Mouse (Mus musculus): ENCODE data around the gene Gm28035. TPM values are rescaled to one million over a fixed set of nuclear protein-coding genes. Genes with fewer than 3 reads are reported as not detected.

Gene Gm28035
- polyA plus RNA-seq, 1 experiment from 2014 or later = 0.20 TPM

DNA sequence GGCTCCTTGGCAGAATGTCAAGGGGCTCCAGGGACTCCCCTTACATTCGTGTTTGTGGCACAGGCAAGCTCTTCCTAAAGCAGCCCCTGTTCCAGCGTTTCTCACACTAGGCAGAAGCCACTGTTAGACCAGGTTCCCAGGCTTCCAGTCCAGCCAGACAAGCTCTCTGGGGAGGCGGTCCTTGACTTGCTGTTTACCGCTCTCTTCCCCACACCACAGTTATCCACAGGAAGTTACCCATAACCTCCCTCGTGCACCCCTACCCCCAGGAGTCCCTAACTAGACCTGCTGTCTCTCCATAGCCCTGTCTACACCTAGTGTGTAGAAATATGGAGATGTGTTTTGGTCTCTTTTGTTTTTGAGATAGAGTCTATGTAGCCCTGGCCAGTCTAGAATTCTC is 13.4 kb downstream of the Gm28035 start:
- ATAC-seq (replicated peaks; ENCODE audit: low FRiP score) (no peak), DNase-seq (ENCODE audit: low spot score) (no peak)
- no peak overlapping the region for H3K4me2 ChIP-seq (ENCODE audit: low read depth, low read length, severe bottlenecking)
- H3K9me3 ChIP-seq (ENCODE audit: control insufficient read depth, low read length) = no peaks in the 10 kb centered on the region
- peaks cover 18% of the 10 kb centered on the region for H3K36me3 ChIP-seq (ENCODE audit: control insufficient read depth, insufficient read depth, low read length)
- H3K27ac ChIP-seq (ENCODE audit: low read depth, low read length) = no peak overlapping the region
- H3K4me3 ChIP-seq (ENCODE audit: low read depth, low read length) = no peak overlapping the region
- H3K4me1 ChIP-seq (replicated peaks; ENCODE audit: control insufficient read depth, insufficient read depth, low read length) = no peaks in the 10 kb centered on the region
- WGBS = 86% methylated on average over 5 of the region's 5 CpGs
- no peaks in the 10 kb centered on the region for H3K27me3 ChIP-seq (ENCODE audit: control insufficient read depth, insufficient read depth, low read length)
- H3K9ac ChIP-seq (ENCODE audit: low read length) = no peak overlapping the region

DNA sequence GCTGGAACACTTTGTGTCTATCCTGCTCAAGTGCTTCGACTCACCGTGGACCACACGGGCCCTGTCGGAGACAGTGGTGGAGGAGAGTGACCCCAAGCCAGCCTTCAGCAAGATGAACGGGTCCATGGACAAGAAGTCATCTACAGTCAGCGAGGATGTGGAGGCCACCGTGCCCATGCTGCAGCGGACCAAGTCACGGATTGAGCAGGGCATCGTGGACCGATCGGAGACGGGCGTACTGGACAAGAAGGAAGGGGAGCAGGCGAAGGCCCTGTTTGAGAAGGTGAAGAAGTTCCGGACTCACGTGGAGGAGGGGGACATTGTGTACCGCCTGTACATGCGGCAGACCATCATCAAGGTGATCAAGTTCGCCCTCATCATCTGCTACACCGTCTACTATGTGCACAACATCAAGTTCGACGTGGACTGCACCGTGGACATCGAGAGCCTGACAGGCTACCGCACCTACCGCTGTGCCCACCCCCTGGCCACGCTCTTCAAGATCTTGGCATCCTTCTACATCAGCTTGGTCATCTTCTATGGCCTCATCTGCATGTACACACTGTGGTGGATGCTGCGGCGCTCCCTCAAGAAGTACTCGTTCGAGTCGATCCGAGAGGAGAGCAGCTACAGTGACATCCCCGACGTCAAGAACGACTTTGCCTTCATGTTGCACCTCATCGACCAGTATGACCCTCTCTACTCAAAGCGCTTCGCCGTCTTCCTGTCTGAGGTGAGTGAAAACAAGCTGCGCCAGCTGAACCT is 15.4 kb downstream of the Gm28035 start:
- Histone ChIP-seq H3K4me2 (ENCODE audit: low read depth, low read length, severe bottlenecking) (no peak overlapping the region), H3K9me3 (ENCODE audit: control insufficient read depth, low read length) (no peaks in the 10 kb centered on the region), H3K4me3 (ENCODE audit: low read depth, low read length) (no peak overlapping the region), H3K4me1 (replicated peaks; ENCODE audit: control insufficient read depth, insufficient read depth, low read length) (no peaks in the 10 kb centered on the region), H3K9ac (ENCODE audit: low read length) (no peak overlapping the region), H3K36me3 (ENCODE audit: control insufficient read depth, insufficient read depth, low read length) (peaks cover 18% of the 10 kb centered on the region), H3K27me3 (ENCODE audit: control insufficient read depth, insufficient read depth, low read length) (no peaks in the 10 kb centered on the region), H3K27ac (ENCODE audit: low read depth, low read length) (no peak overlapping the region)
- ATAC-seq (replicated peaks; ENCODE audit: low FRiP score) (no peak), DNase-seq (ENCODE audit: low spot score) (no peak)
- WGBS = 97% methylated on average over 42 of the region's 42 CpGs

DNA sequence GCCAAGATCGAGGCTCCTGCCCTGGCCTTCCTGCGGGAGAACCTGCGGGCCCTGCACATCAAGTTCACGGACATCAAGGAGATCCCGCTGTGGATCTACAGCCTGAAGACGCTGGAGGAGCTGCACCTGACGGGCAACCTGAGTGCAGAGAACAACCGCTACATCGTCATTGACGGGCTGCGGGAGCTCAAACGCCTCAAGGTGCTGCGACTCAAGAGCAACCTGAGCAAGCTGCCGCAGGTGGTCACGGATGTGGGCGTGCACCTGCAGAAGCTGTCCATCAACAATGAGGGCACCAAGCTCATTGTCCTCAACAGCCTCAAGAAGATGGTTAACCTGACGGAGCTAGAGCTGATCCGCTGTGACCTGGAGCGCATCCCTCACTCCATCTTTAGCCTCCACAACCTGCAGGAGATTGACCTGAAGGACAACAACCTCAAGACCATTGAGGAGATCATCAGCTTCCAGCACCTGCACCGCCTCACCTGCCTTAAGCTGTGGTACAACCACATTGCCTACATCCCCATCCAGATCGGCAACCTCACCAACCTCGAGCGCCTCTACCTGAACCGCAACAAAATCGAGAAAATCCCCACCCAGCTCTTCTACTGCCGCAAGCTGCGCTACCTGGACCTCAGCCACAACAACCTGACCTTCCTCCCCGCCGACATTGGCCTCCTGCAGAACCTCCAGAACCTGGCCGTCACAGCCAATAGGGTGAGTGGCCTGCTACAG is 16.4 kb downstream of the Gm28035 start:
- 96% methylated on average over 30 of the region's 30 CpGs for WGBS
- no peak overlapping the region for H3K9ac ChIP-seq (ENCODE audit: low read length)
- DNase-seq (ENCODE audit: low spot score) (no peak), ATAC-seq (replicated peaks; ENCODE audit: low FRiP score) (no peak)
- H3K36me3 ChIP-seq (ENCODE audit: control insufficient read depth, insufficient read depth, low read length) = peaks cover 19% of the 10 kb centered on the region
- no peaks in the 10 kb centered on the region for H3K9me3 ChIP-seq (ENCODE audit: control insufficient read depth, low read length)
- no peak overlapping the region for H3K4me2 ChIP-seq (ENCODE audit: low read depth, low read length, severe bottlenecking)
- no peak overlapping the region for H3K4me3 ChIP-seq (ENCODE audit: low read depth, low read length)
- no peaks in the 10 kb centered on the region for H3K27me3 ChIP-seq (ENCODE audit: control insufficient read depth, insufficient read depth, low read length)
- H3K4me1 ChIP-seq (replicated peaks; ENCODE audit: control insufficient read depth, insufficient read depth, low read length) = no peaks in the 10 kb centered on the region
- no peak overlapping the region for H3K27ac ChIP-seq (ENCODE audit: low read depth, low read length)

DNA sequence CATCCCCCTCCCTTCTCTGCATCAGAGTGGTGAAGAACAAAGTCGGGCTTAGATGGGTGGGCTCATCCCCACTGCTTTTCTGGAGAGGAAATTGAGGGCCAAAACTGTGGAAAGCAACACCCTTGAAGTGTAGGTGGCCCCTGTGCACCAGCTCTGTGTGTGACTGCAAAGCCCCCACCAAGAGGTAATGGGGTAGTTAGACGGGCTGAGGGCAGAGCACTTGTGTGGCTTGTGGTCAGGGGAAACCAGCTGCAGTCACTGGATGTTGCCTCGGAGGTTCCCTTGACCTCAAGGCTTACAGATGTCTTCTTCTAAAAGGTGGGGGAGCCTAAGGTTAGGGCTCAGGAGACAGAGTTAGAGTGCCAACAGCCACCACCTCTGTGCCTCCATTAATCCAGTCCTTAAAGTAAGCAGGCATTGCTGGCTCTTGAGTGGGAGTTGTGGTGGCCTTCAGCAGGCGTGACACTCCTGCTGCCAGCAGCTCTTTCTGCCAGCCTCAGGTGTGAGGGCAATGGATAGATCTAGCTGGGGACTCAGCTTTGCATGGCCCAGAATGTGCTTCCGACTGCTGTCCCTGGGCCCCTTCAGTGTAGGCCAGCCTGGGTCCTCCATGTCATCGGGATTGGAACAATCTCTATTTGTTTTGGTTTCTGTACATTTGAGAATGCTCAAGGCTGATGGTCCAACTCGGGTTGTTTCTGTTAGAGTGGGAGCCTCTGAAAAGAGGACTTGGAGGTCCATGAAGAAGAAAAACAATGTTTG is 17.5 kb downstream of the Gm28035 start:
- Histone ChIP-seq H3K4me2 (ENCODE audit: low read depth, low read length, severe bottlenecking) (no peak overlapping the region), H3K4me1 (replicated peaks; ENCODE audit: control insufficient read depth, insufficient read depth, low read length) (no peaks in the 10 kb centered on the region), H3K27ac (ENCODE audit: low read depth, low read length) (no peak overlapping the region), H3K27me3 (ENCODE audit: control insufficient read depth, insufficient read depth, low read length) (no peaks in the 10 kb centered on the region), H3K9me3 (ENCODE audit: control insufficient read depth, low read length) (no peaks in the 10 kb centered on the region), H3K4me3 (ENCODE audit: low read depth, low read length) (no peak overlapping the region), H3K9ac (ENCODE audit: low read length) (no peak overlapping the region), H3K36me3 (ENCODE audit: control insufficient read depth, insufficient read depth, low read length) (peaks cover 24% of the 10 kb centered on the region)
- no peak for DNase-seq (ENCODE audit: low spot score)
- ATAC-seq (replicated peaks; ENCODE audit: low FRiP score) = no peak
- WGBS = 88% methylated on average over 7 of the region's 7 CpGs

DNA sequence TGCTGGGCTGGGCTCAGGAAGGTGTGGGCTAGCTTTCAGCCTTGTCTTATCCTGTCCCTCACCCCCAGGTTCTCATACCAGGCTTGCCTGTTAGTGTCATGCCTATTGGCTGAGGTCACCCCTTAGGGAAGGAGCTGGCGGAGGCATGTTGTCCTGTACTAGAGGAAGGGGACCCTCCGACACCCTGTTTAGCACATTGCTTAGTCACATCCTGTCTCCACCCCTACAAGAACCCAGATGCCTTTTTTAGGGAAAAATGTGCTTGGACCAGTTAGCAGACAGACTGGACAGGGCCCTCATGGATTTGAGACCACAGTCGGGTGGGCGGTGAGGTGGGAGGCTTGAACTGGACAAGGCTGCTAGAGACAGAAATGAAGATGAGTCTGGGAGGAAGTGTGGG is 18.2 kb downstream of the Gm28035 start:
- H3K4me1 ChIP-seq (replicated peaks; ENCODE audit: control insufficient read depth, insufficient read depth, low read length) = no peaks in the 10 kb centered on the region
- ATAC-seq (replicated peaks; ENCODE audit: low FRiP score) (no peak), DNase-seq (ENCODE audit: low spot score) (no peak)
- H3K9me3 ChIP-seq (ENCODE audit: control insufficient read depth, low read length) = no peaks in the 10 kb centered on the region
- H3K9ac ChIP-seq (ENCODE audit: low read length) = no peak overlapping the region
- no peak overlapping the region for H3K4me3 ChIP-seq (ENCODE audit: low read depth, low read length)
- H3K4me2 ChIP-seq (ENCODE audit: low read depth, low read length, severe bottlenecking) = no peak overlapping the region
- H3K27me3 ChIP-seq (ENCODE audit: control insufficient read depth, insufficient read depth, low read length) = no peaks in the 10 kb centered on the region
- 96% methylated on average over 4 of the region's 4 CpGs for WGBS
- peaks cover 27% of the 10 kb centered on the region for H3K36me3 ChIP-seq (ENCODE audit: control insufficient read depth, insufficient read depth, low read length)
- H3K27ac ChIP-seq (ENCODE audit: low read depth, low read length) = no peak overlapping the region

DNA sequence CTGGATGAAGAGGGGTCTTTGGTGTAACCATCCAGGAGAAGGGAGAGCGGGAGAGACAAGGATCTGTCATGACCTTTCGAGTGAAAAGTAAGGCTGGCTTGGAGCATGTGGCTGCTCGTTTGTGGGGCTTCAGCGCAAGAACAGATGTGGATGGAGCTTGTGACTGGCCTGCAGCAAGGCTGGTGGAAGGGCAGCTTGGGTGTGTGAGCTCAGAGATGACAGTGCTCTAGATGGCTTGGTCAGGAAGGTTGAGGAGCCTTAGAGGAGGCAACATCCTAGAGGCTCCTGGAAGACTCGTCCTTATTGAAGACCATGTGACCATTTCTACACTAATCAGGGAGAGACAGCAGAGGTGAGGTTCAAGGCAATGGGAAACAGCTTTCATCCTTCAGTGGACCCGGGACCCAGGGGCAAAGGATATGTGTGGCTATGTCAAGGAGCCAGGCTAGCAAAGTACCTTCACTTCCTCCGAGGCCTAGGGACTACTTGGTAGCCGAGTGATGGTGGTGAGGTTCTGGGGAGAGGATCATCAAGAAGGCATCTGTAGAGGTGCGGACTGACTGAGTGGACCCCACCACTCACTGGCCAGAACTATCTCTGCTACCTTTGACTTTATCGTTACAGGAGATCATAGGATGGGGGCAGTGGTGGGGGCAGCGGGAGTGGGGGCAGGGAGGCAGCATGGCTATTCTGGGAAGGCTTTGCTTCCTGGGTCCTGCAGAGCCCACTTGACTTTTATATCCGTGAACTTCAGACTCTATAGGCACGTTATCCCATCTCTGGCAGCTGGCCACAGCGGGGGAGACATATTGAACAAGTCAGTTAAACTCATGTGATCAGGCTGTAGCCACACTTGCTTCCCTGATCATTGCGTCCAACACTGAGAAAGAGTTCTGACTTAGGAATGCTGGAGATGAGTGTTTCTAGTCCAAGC is 19.0 kb downstream of the Gm28035 start:
- no peak overlapping the region for H3K9ac ChIP-seq (ENCODE audit: low read length)
- no peak overlapping the region for H3K4me3 ChIP-seq (ENCODE audit: low read depth, low read length)
- no peak for DNase-seq (ENCODE audit: low spot score)
- ATAC-seq (replicated peaks; ENCODE audit: low FRiP score) = no peak
- no peak overlapping the region for H3K27ac ChIP-seq (ENCODE audit: low read depth, low read length)
- H3K4me1 ChIP-seq (replicated peaks; ENCODE audit: control insufficient read depth, insufficient read depth, low read length) = no peaks in the 10 kb centered on the region
- H3K36me3 ChIP-seq (ENCODE audit: control insufficient read depth, insufficient read depth, low read length) = peaks cover 27% of the 10 kb centered on the region
- H3K4me2 ChIP-seq (ENCODE audit: low read depth, low read length, severe bottlenecking) = no peak overlapping the region
- WGBS = 93% methylated on average over 15 of the region's 15 CpGs
- no peaks in the 10 kb centered on the region for H3K9me3 ChIP-seq (ENCODE audit: control insufficient read depth, low read length)
- H3K27me3 ChIP-seq (ENCODE audit: control insufficient read depth, insufficient read depth, low read length) = no peaks in the 10 kb centered on the region

DNA sequence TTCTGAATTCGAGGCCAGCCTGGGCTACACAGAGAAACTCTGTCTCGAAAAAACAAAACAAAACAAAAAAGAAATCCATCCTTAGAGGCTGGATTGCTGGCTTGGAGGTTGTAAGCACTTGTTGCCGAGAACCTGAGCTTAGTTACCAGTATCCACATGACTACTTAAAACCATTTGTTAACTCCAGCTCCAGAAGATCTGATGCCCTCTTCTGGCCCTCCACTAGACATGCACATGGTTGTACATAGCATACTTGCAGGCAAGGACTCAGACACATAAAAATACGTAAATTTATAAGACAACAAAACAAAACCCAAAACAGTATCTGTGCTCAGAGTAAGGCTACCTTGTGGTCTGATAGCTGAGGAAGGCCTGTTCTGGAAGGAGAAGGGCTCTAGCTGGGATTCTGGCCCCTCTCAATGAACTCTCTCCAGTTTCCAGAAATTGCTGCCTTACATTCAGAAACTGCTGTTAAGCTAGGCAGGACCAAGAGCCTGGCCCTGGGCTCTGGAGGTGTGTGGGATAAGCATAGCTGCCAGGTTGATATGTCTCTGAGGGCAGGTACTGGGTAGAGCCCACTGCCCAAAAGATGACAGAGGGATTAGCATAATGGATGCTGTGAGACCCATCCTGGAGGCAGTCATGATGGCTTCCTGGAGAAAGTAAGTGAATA is 20.8 kb downstream of the Gm28035 start:
- DNase-seq (ENCODE audit: low spot score) = no peak
- H3K4me2 ChIP-seq (ENCODE audit: low read depth, low read length, severe bottlenecking) = no peak overlapping the region
- H3K4me3 ChIP-seq (ENCODE audit: low read depth, low read length) = no peak overlapping the region
- no peak overlapping the region for H3K27ac ChIP-seq (ENCODE audit: low read depth, low read length)
- peaks cover 20% of the 10 kb centered on the region for H3K36me3 ChIP-seq (ENCODE audit: control insufficient read depth, insufficient read depth, low read length)
- no peaks in the 10 kb centered on the region for H3K27me3 ChIP-seq (ENCODE audit: control insufficient read depth, insufficient read depth, low read length)
- 0 out of 2 replicates have a peak, but pooled peaks cover 2% of the 10 kb centered on the region for H3K4me1 ChIP-seq (replicated peaks; ENCODE audit: control insufficient read depth, insufficient read depth, low read length)
- 84% methylated on average over 4 of the region's 4 CpGs for WGBS
- no peak for ATAC-seq (replicated peaks; ENCODE audit: low FRiP score)
- no peaks in the 10 kb centered on the region for H3K9me3 ChIP-seq (ENCODE audit: control insufficient read depth, low read length)
- H3K9ac ChIP-seq (ENCODE audit: low read length) = no peak overlapping the region
